Mouse (Mus musculus) neural tube, embryonic 12.5 days (tissue): ENCODE data around the gene Sez6l. TPM values are rescaled to one million over a fixed set of nuclear protein-coding genes. Genes with fewer than 3 reads are reported as not detected.

Source experiments
- ATAC-seq: fragments of 200-750 bp; cut with Nextera tagmentation; 2 replicates; pipeline ENCODE4 v1.8.0; 2017; ENCODE audit warnings: low read depth, mild to moderate bottlenecking, moderate TSS enrichment, moderate library complexity; ENCODE audit not compliant: low FRiP score
- H3K27ac ChIP-seq: fragments of 300-500 bp; sonication (generic); 2 replicates; pipeline ENCODE4 v1.5.1; 2016
- H3K27me3 ChIP-seq: fragments of 300-500 bp; sonication (generic); replicated peaks from 2 replicates; pipeline ENCODE4 v1.6.1; 2016; ENCODE audit warnings: mild to moderate bottlenecking
- H3K36me3 ChIP-seq: fragments of 300-500 bp; sonication (generic); 2 replicates; pipeline ENCODE4 v1.6.1; 2016; ENCODE audit warnings: mild to moderate bottlenecking
- H3K4me1 ChIP-seq: fragments of 300-500 bp; sonication (generic); 2 replicates; pipeline ENCODE4 v1.6.1; 2016
- H3K4me2 ChIP-seq: fragments of 300-500 bp; sonication (generic); replicated peaks from 2 replicates; pipeline ENCODE4 v1.6.1; 2016; ENCODE audit warnings: mild to moderate bottlenecking
- H3K4me3 ChIP-seq: fragments of 300-500 bp; sonication (generic); 2 replicates; pipeline ENCODE4 v1.5.1; 2016
- H3K9ac ChIP-seq: fragments of 300-500 bp; sonication (generic); 2 replicates; pipeline ENCODE4 v1.6.1; 2016; ENCODE audit warnings: mild to moderate bottlenecking
- H3K9me3 ChIP-seq: fragments of 300-500 bp; sonication (generic); 2 replicates; pipeline ENCODE4 v1.6.1; 2016; ENCODE audit warnings: mild to moderate bottlenecking
- WGBS: fragments of 180-500 bp; shearing (Covaris S2); methylation state at CpG from one replicate; pipeline ENCODE4 v1.1.7; 2016; 5-methylcytosine and 5-hydroxymethylcytosine counted together
- polyA plus RNA-seq: library from polyadenylated mRNA; unstranded; fragments of >200 nt; fragmentation: Nextera tagmentation; extraction: Ambion mirVana; gene quantifications from 2 replicates; pipeline ENCODE4 v1.2.1, GENCODE M21; 2016

Gene Sez6l
- polyA plus RNA-seq, 1 experiment from 2014 or later = 13.0 TPM

- H3K9me3 ChIP-seq = no peaks in the 10 kb centered on the region
- no peaks in the 10 kb centered on the region for H3K27me3 ChIP-seq
- H3K4me1 ChIP-seq = peaks cover 26% of the 10 kb centered on the region
- no peak for ATAC-seq
- H3K27ac ChIP-seq = no peak overlapping the region
- H3K4me2 ChIP-seq = no peak overlapping the region
- 91% methylated on average over 15 of the region's 15 CpGs for WGBS
- H3K9ac ChIP-seq = no peak overlapping the region
- H3K4me3 ChIP-seq = no peak overlapping the region
- H3K36me3 ChIP-seq = no peaks in the 10 kb centered on the region
Measured at GRCm38 (mm10) chr5:112552786-112553185, 24.2 kb downstream of the Sez6l start.

DNA sequence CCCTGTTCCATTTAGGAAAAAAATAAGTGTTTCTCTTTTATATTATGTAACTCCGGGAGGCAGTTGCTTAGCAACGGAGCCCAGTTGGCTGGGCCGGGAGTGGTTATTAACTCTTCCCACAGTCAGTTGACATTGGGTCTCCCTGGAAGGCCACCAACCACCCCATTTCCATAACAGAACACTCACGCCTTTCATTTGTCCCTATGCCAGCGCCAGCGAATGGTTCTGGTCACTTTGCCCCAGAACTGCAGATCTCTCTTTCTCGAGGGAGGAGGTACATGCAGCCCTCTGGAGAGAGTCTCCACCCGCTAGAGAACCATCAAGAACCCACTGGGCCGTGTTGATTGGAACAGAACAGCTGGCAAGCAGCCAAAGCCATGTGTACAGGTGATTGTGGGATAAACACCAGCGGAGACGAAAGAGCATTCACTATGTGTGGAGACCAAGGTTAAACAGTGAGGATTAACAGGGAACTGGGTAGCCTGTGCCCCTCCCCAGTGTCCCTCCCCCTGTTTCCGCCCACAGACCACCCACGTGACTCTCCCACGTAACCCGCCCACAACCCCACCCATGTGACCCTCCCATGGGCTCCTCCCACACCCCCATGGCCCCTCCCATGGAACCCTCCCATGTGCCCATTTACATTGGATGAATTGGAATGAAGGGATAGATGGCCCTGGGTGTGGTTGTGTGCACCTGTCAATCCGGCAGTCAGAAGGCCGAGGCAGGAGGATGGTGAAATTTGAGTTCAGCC, 24.8 kb downstream of the Sez6l start:
- Histone ChIP-seq H3K9ac (no peak overlapping the region), H3K27ac (0 out of 2 replicates have a peak overlapping the region, but pooled peaks have one; percentile 11), H3K4me3 (no peak overlapping the region), H3K4me1 (peaks cover 26% of the 10 kb centered on the region), H3K4me2 (peak overlapping the region; percentile 26), H3K36me3 (no peaks in the 10 kb centered on the region), H3K27me3 (no peaks in the 10 kb centered on the region), H3K9me3 (no peaks in the 10 kb centered on the region)
- peak; percentile 57 for ATAC-seq
- 46% methylated on average over 17 of the region's 17 CpGs for WGBS

DNA sequence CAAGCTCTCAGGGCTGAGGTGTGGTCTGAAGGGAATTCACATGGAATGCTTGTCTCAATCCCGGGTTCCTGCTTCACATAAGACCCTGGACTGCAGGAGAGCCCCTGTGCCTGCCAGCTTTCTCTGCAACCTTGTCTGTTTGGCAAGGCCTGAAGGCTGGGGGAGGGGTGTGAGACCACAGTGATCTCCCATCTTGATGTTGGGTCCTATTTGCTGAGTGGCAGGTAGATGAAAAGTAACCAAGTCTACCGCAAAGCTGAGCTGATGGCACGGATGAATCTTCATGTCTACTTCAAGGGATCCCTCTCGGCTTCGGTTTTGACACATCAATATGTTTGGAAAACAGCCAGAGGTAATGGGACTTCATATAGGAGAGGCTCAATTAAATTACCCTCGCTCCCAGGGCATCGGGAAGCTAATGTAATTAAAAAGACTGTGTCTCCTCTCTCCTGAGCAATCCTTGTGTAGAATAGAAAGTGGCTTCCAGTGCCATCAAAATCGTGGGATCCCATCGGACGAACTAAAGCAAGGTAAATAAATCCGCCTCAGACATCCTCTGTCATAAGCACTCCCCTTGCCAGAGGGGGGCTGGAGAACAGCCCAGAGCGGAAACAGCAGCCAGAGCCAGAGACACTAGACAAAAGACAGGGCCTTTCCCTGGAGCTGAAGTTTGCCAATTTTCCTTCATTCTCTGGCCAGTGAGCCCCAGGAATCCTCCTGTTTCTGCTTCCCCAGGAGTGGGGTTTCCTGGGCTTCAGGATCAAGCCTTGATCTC, 28.0 kb downstream of the Sez6l start:
- Histone ChIP-seq H3K36me3 (no peaks in the 10 kb centered on the region), H3K27me3 (no peaks in the 10 kb centered on the region), H3K4me1 (peaks cover 32% of the 10 kb centered on the region), H3K9me3 (no peaks in the 10 kb centered on the region), H3K4me2 (no peak overlapping the region), H3K4me3 (no peak overlapping the region), H3K27ac (0 out of 2 replicates have a peak overlapping the region, but pooled peaks have one; percentile 33), H3K9ac (no peak overlapping the region)
- 72% methylated on average over 12 of the region's 12 CpGs for WGBS
- ATAC-seq = no peak

- WGBS = 55% methylated on average over 6 of the region's 6 CpGs
Measured at GRCm38 (mm10) chr5:112546771-112547170, 30.2 kb downstream of the Sez6l start.

GRCm38 (mm10) chr5:112538295-112538694, 38.7 kb downstream of the Sez6l start:
- 71% methylated on average over 3 of the region's 3 CpGs for WGBS
- Histone ChIP-seq H3K36me3 (no peaks in the 10 kb centered on the region), H3K4me1 (peaks cover 8% of the 10 kb centered on the region), H3K27ac (no peak overlapping the region), H3K4me3 (no peak overlapping the region), H3K27me3 (no peaks in the 10 kb centered on the region), H3K9me3 (no peaks in the 10 kb centered on the region), H3K9ac (no peak overlapping the region), H3K4me2 (no peak overlapping the region)
- no peak for ATAC-seq

More at GRCm38 (mm10) chr5:112546771-112547170, 30.2 kb downstream of the Sez6l start:
- H3K4me1 ChIP-seq = peaks cover 25% of the 10 kb centered on the region
- no peak for ATAC-seq
- no peaks in the 10 kb centered on the region for H3K36me3 ChIP-seq
- H3K9ac ChIP-seq = no peak overlapping the region
- H3K27ac ChIP-seq = no peak overlapping the region
- H3K27me3 ChIP-seq = no peaks in the 10 kb centered on the region
- no peak overlapping the region for H3K4me2 ChIP-seq
- no peaks in the 10 kb centered on the region for H3K9me3 ChIP-seq
- no peak overlapping the region for H3K4me3 ChIP-seq

DNA sequence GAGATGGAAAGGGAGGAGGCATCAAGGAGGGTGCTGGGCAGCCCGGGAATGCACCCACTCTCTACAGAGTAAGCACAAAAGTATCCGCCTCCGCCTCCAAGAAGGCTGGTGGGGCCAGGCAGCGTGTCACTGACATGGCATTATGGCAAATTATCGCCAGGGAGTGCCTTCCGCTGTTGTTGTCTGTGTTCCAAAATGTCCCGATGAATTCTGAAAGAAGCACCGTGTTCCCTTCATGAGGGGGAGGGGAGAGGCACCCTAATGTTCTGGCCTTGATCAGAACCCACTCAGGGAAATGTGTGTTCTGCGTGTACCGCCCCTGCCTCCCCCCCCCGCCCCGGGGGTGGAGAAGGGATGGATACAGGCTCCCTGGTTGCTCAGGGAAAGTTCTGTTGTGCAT, 41.1 kb downstream of the Sez6l start:
- H3K9me3 ChIP-seq = peaks cover 5% of the 10 kb centered on the region; the same call in 1 of the 2 replicates
- H3K27ac ChIP-seq = no peak overlapping the region
- no peaks in the 10 kb centered on the region for H3K36me3 ChIP-seq
- 0 out of 2 replicates have a peak, but pooled peaks cover 3% of the 10 kb centered on the region for H3K27me3 ChIP-seq
- no peak overlapping the region for H3K9ac ChIP-seq
- peaks cover 8% of the 10 kb centered on the region for H3K4me1 ChIP-seq
- no peak overlapping the region for H3K4me2 ChIP-seq
- ATAC-seq = no peak
- 82% methylated on average over 12 of the region's 12 CpGs for WGBS
- no peak overlapping the region for H3K4me3 ChIP-seq

DNA sequence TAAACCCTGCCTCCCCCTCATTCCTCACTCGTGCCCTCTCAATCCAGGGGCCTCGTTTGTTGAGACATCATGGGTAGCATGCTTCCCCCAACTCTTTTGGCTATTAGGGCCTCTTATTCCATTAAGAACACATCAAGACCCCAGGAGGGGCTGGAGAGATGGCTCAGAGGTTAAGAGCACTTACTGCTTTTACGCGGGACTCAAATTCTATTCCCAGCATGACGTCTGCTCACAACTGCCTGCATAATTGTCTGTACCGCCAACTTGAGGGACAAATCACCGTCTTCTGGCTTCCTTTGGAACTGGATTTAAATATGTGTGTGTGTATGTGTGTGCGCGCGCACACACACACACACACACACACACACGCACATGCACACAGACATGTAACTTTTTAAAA, 42.8 kb downstream of the Sez6l start:
- Histone ChIP-seq H3K4me2 (no peak overlapping the region), H3K9ac (no peak overlapping the region), H3K4me1 (peaks cover 8% of the 10 kb centered on the region), H3K36me3 (no peaks in the 10 kb centered on the region), H3K4me3 (no peak overlapping the region), H3K27ac (no peak overlapping the region), H3K9me3 (peaks cover 5% of the 10 kb centered on the region; the same call in 1 of the 2 replicates), H3K27me3 (0 out of 2 replicates have a peak, but pooled peaks cover 3% of the 10 kb centered on the region)
- no peak for ATAC-seq
- 35% methylated on average over 11 of the region's 11 CpGs for WGBS

GRCm38 (mm10) chr5:112533312-112534075, 43.5 kb downstream of the Sez6l start:
- WGBS = 49% methylated on average over 16 of the region's 16 CpGs

DNA sequence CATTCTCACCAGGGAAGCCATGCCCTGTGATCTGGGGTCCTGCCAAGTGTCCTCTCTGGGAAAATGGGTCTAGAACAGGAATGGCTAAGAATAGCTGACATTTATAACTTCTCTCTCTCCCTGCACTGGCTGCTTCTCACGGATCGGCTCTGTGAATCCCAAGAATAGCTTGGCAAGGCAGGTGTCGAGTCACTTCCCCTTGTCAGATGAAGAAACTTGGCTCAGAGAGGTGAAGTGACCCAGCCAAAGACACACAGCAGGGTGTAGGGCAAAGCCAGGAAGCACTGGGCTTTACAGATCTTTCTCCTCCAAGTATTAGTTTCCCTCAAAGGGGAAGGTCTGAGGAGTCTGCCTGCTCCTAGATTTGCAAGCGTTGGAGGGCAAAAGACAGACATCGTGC, 44.1 kb downstream of the Sez6l start:
- no peak for ATAC-seq
- 93% methylated on average over 5 of the region's 5 CpGs for WGBS
- no peak overlapping the region for H3K9ac ChIP-seq
- peaks cover 12% of the 10 kb centered on the region for H3K4me1 ChIP-seq
- no peaks in the 10 kb centered on the region for H3K36me3 ChIP-seq
- 0 out of 2 replicates have a peak, but pooled peaks cover 3% of the 10 kb centered on the region for H3K27me3 ChIP-seq
- H3K9me3 ChIP-seq = peaks cover 5% of the 10 kb centered on the region; the same call in 1 of the 2 replicates
- no peak overlapping the region for H3K4me3 ChIP-seq
- H3K4me2 ChIP-seq = no peak overlapping the region
- no peak overlapping the region for H3K27ac ChIP-seq

More at GRCm38 (mm10) chr5:112533312-112534075, 43.5 kb downstream of the Sez6l start:
- H3K9me3 ChIP-seq = peaks cover 5% of the 10 kb centered on the region; the same call in 1 of the 2 replicates
- H3K9ac ChIP-seq = no peak overlapping the region
- no peak for ATAC-seq
- H3K4me2 ChIP-seq = no peak overlapping the region
- no peaks in the 10 kb centered on the region for H3K36me3 ChIP-seq
- H3K27ac ChIP-seq = no peak overlapping the region
- 0 out of 2 replicates have a peak, but pooled peaks cover 3% of the 10 kb centered on the region for H3K27me3 ChIP-seq
- no peak overlapping the region for H3K4me3 ChIP-seq
- peaks cover 12% of the 10 kb centered on the region for H3K4me1 ChIP-seq

DNA sequence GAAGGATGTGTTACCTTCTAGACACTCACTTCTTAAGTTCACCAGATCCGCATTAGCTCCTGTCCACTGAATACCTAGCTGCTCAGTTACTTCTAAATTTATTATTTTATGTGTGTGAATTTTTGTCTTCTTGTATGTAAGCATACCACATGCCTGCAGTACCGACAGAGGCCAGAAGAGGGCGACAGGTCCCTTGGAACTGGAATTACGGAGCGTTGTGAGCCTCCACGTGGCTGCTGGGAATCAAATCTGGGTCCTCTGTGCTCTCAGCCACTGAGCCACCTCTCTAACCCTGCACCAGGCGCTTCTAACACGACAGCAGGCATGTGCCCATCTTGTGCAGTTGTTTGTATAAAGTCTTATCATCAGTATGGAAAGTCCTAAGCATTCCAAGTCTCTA, 44.8 kb downstream of the Sez6l start:
- 0 out of 2 replicates have a peak, but pooled peaks cover 3% of the 10 kb centered on the region for H3K27me3 ChIP-seq
- WGBS = 62% methylated on average over 8 of the region's 8 CpGs
- no peak overlapping the region for H3K9ac ChIP-seq
- no peak overlapping the region for H3K4me2 ChIP-seq
- H3K27ac ChIP-seq = no peak overlapping the region
- ATAC-seq = no peak
- H3K4me3 ChIP-seq = no peak overlapping the region
- no peaks in the 10 kb centered on the region for H3K36me3 ChIP-seq
- peaks cover 12% of the 10 kb centered on the region for H3K4me1 ChIP-seq
- peaks cover 5% of the 10 kb centered on the region; the same call in 1 of the 2 replicates for H3K9me3 ChIP-seq

- no peaks in the 10 kb centered on the region for H3K36me3 ChIP-seq
- 0 out of 2 replicates have a peak, but pooled peaks cover 3% of the 10 kb centered on the region for H3K27me3 ChIP-seq
- H3K9me3 ChIP-seq = peaks cover 5% of the 10 kb centered on the region; the same call in 1 of the 2 replicates
- no peak overlapping the region for H3K4me2 ChIP-seq
- H3K9ac ChIP-seq = no peak overlapping the region
- H3K4me1 ChIP-seq = peaks cover 14% of the 10 kb centered on the region
- H3K27ac ChIP-seq = no peak overlapping the region
- no peak for ATAC-seq
- 80% methylated on average over 8 of the region's 8 CpGs for WGBS
- H3K4me3 ChIP-seq = no peak overlapping the region
Measured at GRCm38 (mm10) chr5:112531111-112531510, 45.9 kb downstream of the Sez6l start.
